Mouse (Mus musculus): ENCODE data around the gene Arhgap31. TPM values are rescaled to one million over a fixed set of nuclear protein-coding genes. Genes with fewer than 3 reads are reported as not detected.
"Not testable (repeated sequence)": the region's sequence is repeated elsewhere in the genome, so short reads cannot be mapped to it uniquely, and the experiment has no call there.

The Arhgap31 gene
- total and polyA plus RNA-seq, 3 experiments = 0.01 to 0.04 TPM; not detected in 1

DNA sequence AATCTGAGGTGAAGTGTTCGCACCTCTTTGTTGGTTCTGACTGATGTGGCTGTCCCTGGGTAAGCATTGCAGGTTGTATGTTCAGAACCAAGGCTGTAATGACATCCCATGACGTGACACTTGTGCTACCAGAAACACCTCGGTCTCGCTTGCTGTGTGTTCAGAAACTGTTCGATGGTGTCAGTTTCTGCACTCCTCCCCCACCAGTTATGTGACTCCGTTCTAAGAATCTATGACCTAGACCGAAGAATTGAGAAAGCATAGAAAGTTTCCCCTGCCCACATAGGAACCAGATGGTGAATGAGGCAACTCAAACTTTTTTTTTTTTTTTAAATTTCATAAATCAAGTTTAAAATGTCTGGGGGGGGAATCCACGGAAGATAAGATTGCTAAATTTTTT is 34.2 kb downstream of the Arhgap31 start:
- Histone ChIP-seq H3K9me3 (replicated peaks; ENCODE audit: insufficient read depth, low read length) (no peaks in the 10 kb centered on the region), H3K27me3 (ENCODE audit: control insufficient read depth in 1 of 2, insufficient read depth in 2 of 2, low read length in 2 of 2) (peaks cover 2% of the 10 kb centered on the region in 2 experiments; a peak in 1 of 4 replicates), H3K36me3 (ENCODE audit: control insufficient read depth in 1 of 2, insufficient read depth in 2 of 2, low read length in 2 of 2) (no peaks in the 10 kb centered on the region), H3K27ac (ENCODE audit: control insufficient read depth, low read depth, low read length) (no peak overlapping the region), H3K9ac (ENCODE audit: control insufficient read depth, low read depth, low read length, poor library complexity, severe bottlenecking) (no peak overlapping the region), H3K4me1 (ENCODE audit: control insufficient read depth in 1 of 2, insufficient read depth in 2 of 2, low read length in 2 of 2) (no peaks in the 10 kb centered on the region), H3K4me3 (ENCODE audit: control insufficient read depth in 1 of 2, insufficient read depth in 1 of 2, low read depth in 2 of 2, low read length in 2 of 2) (no peak overlapping the region), H3K79me2 (ENCODE audit: control insufficient read depth, insufficient read depth, low read length, poor library complexity) (no peaks in the 10 kb centered on the region)
- no peak for TF ChIP-seq HCFC1 (IDR thresholded peaks at IDR 0.05; ENCODE audit: low read depth, low read length)
- no peak for TF ChIP-seq ZMIZ1 (IDR thresholded peaks at IDR 0.05; ENCODE audit: low read depth, low read length)
- no peak for TF ChIP-seq ELF1 (IDR thresholded peaks at IDR 0.05; ENCODE audit: low read depth, low read length)
- TF ChIP-seq MYC (IDR thresholded peaks at IDR 0.05; ENCODE audit: low read depth, low read length) = no peak
- no peak for TF ChIP-seq ZKSCAN1 (IDR thresholded peaks at IDR 0.05; ENCODE audit: low read depth, low read length)
- no peak for TF ChIP-seq GATA1 (IDR thresholded peaks at IDR 0.05; ENCODE audit: low read depth, low read length)
- no peak for TF ChIP-seq EP300 (IDR thresholded peaks at IDR 0.05; ENCODE audit: low read depth in 1 of 2, low read length in 2 of 2)
- TF ChIP-seq TBP (IDR thresholded peaks at IDR 0.05; ENCODE audit: low read depth, low read length) = no peak
- no peak for TF ChIP-seq NELFE (IDR thresholded peaks at IDR 0.05; ENCODE audit: low read depth, low read length)
- TF ChIP-seq POLR2AphosphoS2 (IDR thresholded peaks at IDR 0.05; ENCODE audit: low read length) = no peak
- no peak for TF ChIP-seq MXI1 (IDR thresholded peaks at IDR 0.05; ENCODE audit: low read depth, low read length)
- DNase-seq (ENCODE audit: low read depth, low spot score) = no peak

- DNase-seq (ENCODE audit: low read depth, low spot score); H3K9ac ChIP-seq (ENCODE audit: control insufficient read depth, low read depth, low read length, poor library complexity, severe bottlenecking); H3K4me1 ChIP-seq (ENCODE audit: control insufficient read depth in 1 of 2, insufficient read depth in 2 of 2, low read length in 2 of 2); H3K27ac ChIP-seq (ENCODE audit: control insufficient read depth, low read depth, low read length); H3K4me3 ChIP-seq (ENCODE audit: control insufficient read depth in 1 of 2, insufficient read depth in 1 of 2, low read depth in 2 of 2, low read length in 2 of 2); H3K79me2 ChIP-seq (ENCODE audit: control insufficient read depth, insufficient read depth, low read length, poor library complexity); H3K27me3 ChIP-seq (ENCODE audit: control insufficient read depth in 1 of 2, insufficient read depth in 2 of 2, low read length in 2 of 2); H3K36me3 ChIP-seq (ENCODE audit: control insufficient read depth in 1 of 2, insufficient read depth in 2 of 2, low read length in 2 of 2); H3K9me3 ChIP-seq (replicated peaks; ENCODE audit: insufficient read depth, low read length): not testable (repeated sequence)
Observed at GRCm38 (mm10) chr16:38677941-38678340, 35.1 kb downstream of the Arhgap31 start.

GRCm38 (mm10) chr16:38677171-38677570 is 35.9 kb downstream of the Arhgap31 start:
- Histone ChIP-seq H3K4me1 (ENCODE audit: control insufficient read depth in 1 of 2, insufficient read depth in 2 of 2, low read length in 2 of 2) (no peaks in the 10 kb centered on the region), H3K27me3 (ENCODE audit: control insufficient read depth in 1 of 2, insufficient read depth in 2 of 2, low read length in 2 of 2) (peaks cover 0 to 2% of the 10 kb centered on the region in 2 experiments; a peak in 1 of 4 replicates), H3K27ac (ENCODE audit: control insufficient read depth, low read depth, low read length) (no peak overlapping the region), H3K79me2 (ENCODE audit: control insufficient read depth, insufficient read depth, low read length, poor library complexity) (no peaks in the 10 kb centered on the region), H3K4me3 (ENCODE audit: control insufficient read depth in 1 of 2, insufficient read depth in 1 of 2, low read depth in 2 of 2, low read length in 2 of 2) (no peak overlapping the region), H3K36me3 (ENCODE audit: control insufficient read depth in 1 of 2, insufficient read depth in 2 of 2, low read length in 2 of 2) (no peaks in the 10 kb centered on the region), H3K9ac (ENCODE audit: control insufficient read depth, low read depth, low read length, poor library complexity, severe bottlenecking) (no peak overlapping the region), H3K9me3 (replicated peaks; ENCODE audit: insufficient read depth, low read length) (no peaks in the 10 kb centered on the region)
- TF ChIP-seq RCOR1 (IDR thresholded peaks at IDR 0.05; ENCODE audit: low read depth, low read length) = no peak
- no peak for DNase-seq (ENCODE audit: low read depth, low spot score)
